Mouse (Mus musculus): ENCODE results near the gene Fut2. TPM values are rescaled to one million over a fixed set of nuclear protein-coding genes. Genes with fewer than 3 reads are reported as not detected.

The Fut2 gene
- polyA plus RNA-seq, 1 experiment from 2014 or later = 0.21 TPM

- Histone ChIP-seq H3K36me3 (no peaks in the 10 kb centered on the region), H3K27me3 (ENCODE audit: low read depth, poor library complexity, severe bottlenecking) (peaks cover 56% of the 10 kb centered on the region), H3K4me3 (no peak within 1 kb of the TSS), H3K4me1 (peaks cover 11% of the 10 kb centered on the region), H3K9me3 (replicated peaks) (no peaks in the 10 kb centered on the region), H3K27ac (no peak within 1 kb of the TSS)
- 29% methylated on average over 9 of the region's 9 CpGs for WGBS
- no peak for DNase-seq (ENCODE audit: low spot score)
Measured at GRCm38 (mm10) chr7:45621443-45621842, 44.8 kb downstream of the Fut2 start, which contains the start of gene Izumo1. Gene Izumo1 (plus strand): TSS chr7:45621811.

GRCm38 (mm10) chr7:45619592-45619991, 46.6 kb downstream of the Fut2 start:
- Histone ChIP-seq H3K9me3 (replicated peaks) (no peaks in the 10 kb centered on the region), H3K4me1 (peaks cover 19% of the 10 kb centered on the region), H3K27ac (no peak overlapping the region), H3K27me3 (ENCODE audit: low read depth, poor library complexity, severe bottlenecking) (peaks cover 58% of the 10 kb centered on the region), H3K4me3 (no peak overlapping the region), H3K36me3 (no peaks in the 10 kb centered on the region)
- 91% methylated on average over 5 of the region's 5 CpGs for WGBS
- DNase-seq (ENCODE audit: low spot score) = no peak

- peaks cover 64% of the 10 kb centered on the region for H3K27me3 ChIP-seq (ENCODE audit: low read depth, poor library complexity, severe bottlenecking)
- no peak for DNase-seq (ENCODE audit: low spot score)
- no peaks in the 10 kb centered on the region for H3K36me3 ChIP-seq
- H3K27ac ChIP-seq = no peak overlapping the region
- no peak overlapping the region for H3K4me3 ChIP-seq
- 85% methylated on average over 5 of the region's 5 CpGs for WGBS
- H3K4me1 ChIP-seq = peaks cover 19% of the 10 kb centered on the region
- H3K9me3 ChIP-seq (replicated peaks) = no peaks in the 10 kb centered on the region
Measured at GRCm38 (mm10) chr7:45618316-45618715, 47.9 kb downstream of the Fut2 start.

GRCm38 (mm10) chr7:45617042-45617695, 49.0 kb downstream of the Fut2 start, which contains the start of gene Fut1:
Gene Fut1 (plus strand): TSS chr7:45617289.
- WGBS = 5% methylated on average over 31 of the region's 31 CpGs
- Histone ChIP-seq H3K27ac (no peak within 1 kb of the TSS), H3K9me3 (replicated peaks) (no peaks in the 10 kb centered on the region), H3K4me1 (peaks cover 19% of the 10 kb centered on the region), H3K4me3 (peak within 1 kb of the TSS; percentile 25), H3K36me3 (no peaks in the 10 kb centered on the region), H3K27me3 (ENCODE audit: low read depth, poor library complexity, severe bottlenecking) (peaks cover 64% of the 10 kb centered on the region)
- DNase-seq (ENCODE audit: low spot score) = peak; percentile 43

GRCm38 (mm10) chr7:45616277-45616676, 49.9 kb downstream of the Fut2 start:
- DNase-seq (ENCODE audit: low spot score) = no peak
- Histone ChIP-seq H3K27me3 (ENCODE audit: low read depth, poor library complexity, severe bottlenecking) (peaks cover 64% of the 10 kb centered on the region), H3K4me1 (peaks cover 19% of the 10 kb centered on the region), H3K4me3 (no peak overlapping the region), H3K27ac (no peak overlapping the region), H3K9me3 (replicated peaks) (no peaks in the 10 kb centered on the region), H3K36me3 (no peaks in the 10 kb centered on the region)
- WGBS = 19% methylated on average over 6 of the region's 6 CpGs

- Histone ChIP-seq H3K27ac (no peak overlapping the region), H3K27me3 (ENCODE audit: low read depth, poor library complexity, severe bottlenecking) (0 out of 2 replicates have a peak, but pooled peaks cover 6% of the 10 kb centered on the region), H3K9me3 (replicated peaks) (no peaks in the 10 kb centered on the region), H3K4me1 (no peaks in the 10 kb centered on the region), H3K36me3 (no peaks in the 10 kb centered on the region), H3K4me3 (no peak overlapping the region)
- no peak for DNase-seq (ENCODE audit: low spot score)
- WGBS = 71% methylated on average over 1 of the region's 1 CpGs
Measured at GRCm38 (mm10) chr7:45609511-45609910, 56.7 kb downstream of the Fut2 start.

GRCm38 (mm10) chr7:45605704-45606289, 60.4 kb downstream of the Fut2 start:
- H3K27me3 ChIP-seq (ENCODE audit: low read depth, poor library complexity, severe bottlenecking) = no peaks in the 10 kb centered on the region
- no peak overlapping the region for H3K27ac ChIP-seq
- H3K9me3 ChIP-seq (replicated peaks) = no peaks in the 10 kb centered on the region
- no peak overlapping the region for H3K4me3 ChIP-seq
- H3K36me3 ChIP-seq = no peaks in the 10 kb centered on the region
- DNase-seq (ENCODE audit: low spot score) = no peak
- WGBS = 87% methylated on average over 9 of the region's 9 CpGs
- peaks cover 9% of the 10 kb centered on the region for H3K4me1 ChIP-seq

- Histone ChIP-seq H3K4me3 (no peak overlapping the region), H3K27me3 (ENCODE audit: low read depth, poor library complexity, severe bottlenecking) (no peaks in the 10 kb centered on the region), H3K4me1 (peaks cover 20% of the 10 kb centered on the region), H3K27ac (no peak overlapping the region), H3K36me3 (no peaks in the 10 kb centered on the region), H3K9me3 (replicated peaks) (no peaks in the 10 kb centered on the region)
- no peak for DNase-seq (ENCODE audit: low spot score)
- WGBS = 50% methylated on average over 18 of the region's 18 CpGs
Measured at GRCm38 (mm10) chr7:45598960-45599879, 67.0 kb downstream of the Fut2 start.

Other genes with a start within 250 kb of the Fut2 start
- not detected in 2 replicates for gene Lhb, start 245.6 kb downstream of the Fut2 start, polyA plus RNA-seq (2016; fragmentation: Nextera tagmentation; extraction: Ambion mirVana)
- 42.6 and 44.9 TPM in 2 replicates for gene Gys1, start 231.6 kb downstream of the Fut2 start, polyA plus RNA-seq (2016; fragmentation: Nextera tagmentation; extraction: Ambion mirVana)
- gene Ruvbl2, start 228.3 kb downstream of the Fut2 start, polyA plus RNA-seq (2016; fragmentation: Nextera tagmentation; extraction: Ambion mirVana) = 228 and 283 TPM in 2 replicates
- gene Ftl1, start 206.5 kb downstream of the Fut2 start, polyA plus RNA-seq (2016; fragmentation: Nextera tagmentation; extraction: Ambion mirVana) = 5,063 and 5,416 TPM in 2 replicates
- gene Bax, start 199.5 kb downstream of the Fut2 start, polyA plus RNA-seq (2016; fragmentation: Nextera tagmentation; extraction: Ambion mirVana) = 248 and 297 TPM in 2 replicates
- gene Tulp2, start 184.5 kb downstream of the Fut2 start, polyA plus RNA-seq (2016; fragmentation: Nextera tagmentation; extraction: Ambion mirVana) = 1.8 and 2.2 TPM in 2 replicates
- gene Gm45808, start 179.6 kb downstream of the Fut2 start, polyA plus RNA-seq (2016; fragmentation: Nextera tagmentation; extraction: Ambion mirVana) = not detected in 2 replicates
- gene Dhdh, start 177.6 kb downstream of the Fut2 start, polyA plus RNA-seq (2016; fragmentation: Nextera tagmentation; extraction: Ambion mirVana) = 4.9 and 5.8 TPM in 2 replicates
- gene Nucb1, start 156.0 kb downstream of the Fut2 start, polyA plus RNA-seq (2016; fragmentation: Nextera tagmentation; extraction: Ambion mirVana) = 116 and 125 TPM in 2 replicates
- 22.4 and 25.7 TPM in 2 replicates for gene Ppp1r15a, start 140.1 kb downstream of the Fut2 start, polyA plus RNA-seq (2016; fragmentation: Nextera tagmentation; extraction: Ambion mirVana)
- gene Plekha4, start 140.1 kb downstream of the Fut2 start, polyA plus RNA-seq (2016; fragmentation: Nextera tagmentation; extraction: Ambion mirVana) = 0.43 and 1.0 TPM in 2 replicates
- gene Hsd17b14, start 111.5 kb downstream of the Fut2 start, polyA plus RNA-seq (2016; fragmentation: Nextera tagmentation; extraction: Ambion mirVana) = 1.0 and 1.1 TPM in 2 replicates
- 65.8 and 68.0 TPM in 2 replicates for gene Bcat2, start 96.2 kb downstream of the Fut2 start, polyA plus RNA-seq (2016; fragmentation: Nextera tagmentation; extraction: Ambion mirVana)
- not detected in 2 replicates for gene Fgf21, start 50.9 kb downstream of the Fut2 start, polyA plus RNA-seq (2016; fragmentation: Nextera tagmentation; extraction: Ambion mirVana)
- gene Fut1, start 49.1 kb downstream of the Fut2 start, polyA plus RNA-seq (2016; fragmentation: Nextera tagmentation; extraction: Ambion mirVana) = not detected in 2 replicates
- 0.24 TPM in 1 of 2 replicates, not detected in the other for gene Izumo1, start 44.6 kb downstream of the Fut2 start, polyA plus RNA-seq (2016; fragmentation: Nextera tagmentation; extraction: Ambion mirVana)
- 8.0 and 8.3 TPM in 2 replicates for gene Rasip1, start 38.9 kb downstream of the Fut2 start, polyA plus RNA-seq (2016; fragmentation: Nextera tagmentation; extraction: Ambion mirVana)
- 2.2 and 3.2 TPM in 2 replicates for gene Mamstr, start 26.4 kb downstream of the Fut2 start, polyA plus RNA-seq (2016; fragmentation: Nextera tagmentation; extraction: Ambion mirVana)
- gene Ntn5, start 17.6 kb upstream of the Fut2 start, polyA plus RNA-seq (2016; fragmentation: Nextera tagmentation; extraction: Ambion mirVana) = 0.16 and 0.39 TPM in 2 replicates
- 0.54 and 0.83 TPM in 2 replicates for gene Sec1, start 28.0 kb upstream of the Fut2 start, polyA plus RNA-seq (2016; fragmentation: Nextera tagmentation; extraction: Ambion mirVana)
- gene Car11, start 33.4 kb upstream of the Fut2 start, polyA plus RNA-seq (2016; fragmentation: Nextera tagmentation; extraction: Ambion mirVana) = 2.2 and 4.9 TPM in 2 replicates
- gene Dbp, start 38.7 kb upstream of the Fut2 start, polyA plus RNA-seq (2016; fragmentation: Nextera tagmentation; extraction: Ambion mirVana) = 3.7 and 4.7 TPM in 2 replicates
- gene Rpl18, start 49.1 kb upstream of the Fut2 start, polyA plus RNA-seq (2016; fragmentation: Nextera tagmentation; extraction: Ambion mirVana) = 1,218 and 1,459 TPM in 2 replicates
- 45.5 and 49.3 TPM in 2 replicates for gene Sphk2, start 51.6 kb upstream of the Fut2 start, polyA plus RNA-seq (2016; fragmentation: Nextera tagmentation; extraction: Ambion mirVana)
- 2.1 and 2.4 TPM in 2 replicates for gene Fam83e, start 54.8 kb upstream of the Fut2 start, polyA plus RNA-seq (2016; fragmentation: Nextera tagmentation; extraction: Ambion mirVana)
- not detected in 2 replicates for gene Spaca4, start 59.4 kb upstream of the Fut2 start, polyA plus RNA-seq (2016; fragmentation: Nextera tagmentation; extraction: Ambion mirVana)
- 2.2 and 3.2 TPM in 2 replicates for gene Lmtk3, start 117.3 kb upstream of the Fut2 start, polyA plus RNA-seq (2016; fragmentation: Nextera tagmentation; extraction: Ambion mirVana)
- 1.8 and 2.1 TPM in 2 replicates for gene Sult2b1, start 118.3 kb upstream of the Fut2 start, polyA plus RNA-seq (2016; fragmentation: Nextera tagmentation; extraction: Ambion mirVana)
- gene Cyth2, start 148.2 kb upstream of the Fut2 start, polyA plus RNA-seq (2016; fragmentation: Nextera tagmentation; extraction: Ambion mirVana) = 170 TPM in 2 replicates
- gene Kcnj14, start 158.4 kb upstream of the Fut2 start, polyA plus RNA-seq (2016; fragmentation: Nextera tagmentation; extraction: Ambion mirVana) = 1.2 and 1.4 TPM in 2 replicates
- 116 and 156 TPM in 2 replicates for gene Grwd1, start 164.6 kb upstream of the Fut2 start, polyA plus RNA-seq (2016; fragmentation: Nextera tagmentation; extraction: Ambion mirVana)
- 36.8 and 41.2 TPM in 2 replicates for gene Kdelr1, start 206.4 kb upstream of the Fut2 start, polyA plus RNA-seq (2016; fragmentation: Nextera tagmentation; extraction: Ambion mirVana)
- 0.09 and 0.10 TPM in 2 replicates for gene Grin2d, start 212.0 kb upstream of the Fut2 start, polyA plus RNA-seq (2016; fragmentation: Nextera tagmentation; extraction: Ambion mirVana)
- gene Syngr4, start 230.3 kb upstream of the Fut2 start, polyA plus RNA-seq (2016; fragmentation: Nextera tagmentation; extraction: Ambion mirVana) = 1.4 and 1.5 TPM in 2 replicates
- gene Tmem143, start 230.5 kb upstream of the Fut2 start, polyA plus RNA-seq (2016; fragmentation: Nextera tagmentation; extraction: Ambion mirVana) = 4.8 and 5.7 TPM in 2 replicates